Mouse (Mus musculus) left cerebral cortex, adult 2 months (tissue): Measurements from ENCODE around the gene Adamts14. TPM values are rescaled to one million over a fixed set of nuclear protein-coding genes. Genes with fewer than 3 reads are reported as not detected.

Source experiments
- DNase-seq, 2 experiments: peaks; one replicate each; pipeline ENCODE4 v3.0.0; 2021 to 2022; ENCODE audit warnings: low spot score in 2 of 2, mixed read lengths in 1 of 2; ENCODE audit errors: extremely low spot score in 1 of 2
- H3K27ac ChIP-seq: fragments of 200-600 bp; 2 replicates; pipeline ENCODE4 v1.8.1; 2022
- H3K4me3 ChIP-seq: fragments of 200-600 bp; 2 replicates; pipeline ENCODE4 v1.8.1; 2022
- CTCF ChIP-seq: fragments of 200-600 bp; IDR thresholded peaks from 2 replicates; pipeline ENCODE4 v1.8.1; 2022; ENCODE audit warnings: antibody characterized with exemption, mild to moderate bottlenecking, moderate library complexity
- intact Hi-C: fragments of 180-260 bp; cut with DNase I; formaldehyde crosslinking; loops from one replicate; pipeline ENCODE4 v1.15.1; 2025
- total RNA-seq, 2 experiments: library from RNA; stranded (reverse); gene quantifications; 2 replicates each; pipeline ENCODE4 v1.2.3; 2021

Adamts14 gene
- total RNA-seq, 2 experiments from 2014 or later: 0.20 to 0.30 TPM

- Histone ChIP-seq H3K4me3 (no peak overlapping the region), H3K27ac (no peak overlapping the region)
- no peak for DNase-seq
- intact Hi-C loops: no loop called here
- no peak for TF ChIP-seq CTCF
These were observed 31.2 kb downstream of the Adamts14 start for GRCm38 (mm10) chr10:61241961-61242421.

GRCm38 (mm10) chr10:61240108-61240920 lies 32.9 kb downstream of the Adamts14 start:
- intact Hi-C loops: no loop called here
- Histone ChIP-seq H3K4me3 (no peak overlapping the region), H3K27ac (no peak overlapping the region)
- DNase-seq: no peak
- no peak for TF ChIP-seq CTCF

GRCm38 (mm10) chr10:61237391-61237785 lies 35.9 kb downstream of the Adamts14 start:
- no peak overlapping the region for H3K27ac ChIP-seq
- no peak for DNase-seq
- intact Hi-C loops: no loop called here
- TF ChIP-seq CTCF: no peak
- no peak overlapping the region for H3K4me3 ChIP-seq

GRCm38 (mm10) chr10:61236683-61237390 lies 36.4 kb downstream of the Adamts14 start:
- H3K27ac ChIP-seq: no peak overlapping the region
- intact Hi-C loops: no loop called here
- TF ChIP-seq CTCF: no peak
- no peak overlapping the region for H3K4me3 ChIP-seq
- DNase-seq: no peak

- Histone ChIP-seq H3K27ac (no peak overlapping the region), H3K4me3 (no peak overlapping the region)
- intact Hi-C loops: no loop called here
- DNase-seq: no peak
- no peak for TF ChIP-seq CTCF
These were observed 37.5 kb downstream of the Adamts14 start for GRCm38 (mm10) chr10:61235677-61236267.

- no peak for DNase-seq
- H3K27ac ChIP-seq: no peak overlapping the region
- no peak for TF ChIP-seq CTCF
- intact Hi-C loops: no loop called here
- H3K4me3 ChIP-seq: no peak overlapping the region
These were observed 38.9 kb downstream of the Adamts14 start for GRCm38 (mm10) chr10:61234319-61234718.

- Histone ChIP-seq H3K4me3 (no peak overlapping the region), H3K27ac (no peak overlapping the region)
- DNase-seq: no peak
- intact Hi-C loops: no loop called here
- no peak for TF ChIP-seq CTCF
These were observed 40.2 kb downstream of the Adamts14 start for GRCm38 (mm10) chr10:61232858-61233567.

- TF ChIP-seq CTCF: no peak
- Histone ChIP-seq H3K27ac (no peak overlapping the region), H3K4me3 (no peak overlapping the region)
- no peak for DNase-seq
- intact Hi-C loops: no loop called here
These were observed 41.5 kb downstream of the Adamts14 start for GRCm38 (mm10) chr10:61231756-61232155.

- intact Hi-C loops: no loop called here
- DNase-seq: no peak
- H3K4me3 ChIP-seq: no peak overlapping the region
- TF ChIP-seq CTCF: no peak
- no peak overlapping the region for H3K27ac ChIP-seq
These were observed 46.3 kb downstream of the Adamts14 start for GRCm38 (mm10) chr10:61226784-61227396.

GRCm38 (mm10) chr10:61225694-61226093 lies 47.5 kb downstream of the Adamts14 start:
- DNase-seq: no peak
- Histone ChIP-seq H3K4me3 (no peak overlapping the region), H3K27ac (no peak overlapping the region)
- intact Hi-C loops: no loop called here
- no peak for TF ChIP-seq CTCF

GRCm38 (mm10) chr10:61219318-61219717 lies 53.9 kb downstream of the Adamts14 start:
- intact Hi-C loops: no loop called here
- no peak; the same call in 1 of the 2 replicates for TF ChIP-seq CTCF
- H3K4me3 ChIP-seq: no peak overlapping the region
- no peak overlapping the region for H3K27ac ChIP-seq
- no peak for DNase-seq
